Mouse (Mus musculus): ENCODE data around the gene Gal3st1.

DNA sequence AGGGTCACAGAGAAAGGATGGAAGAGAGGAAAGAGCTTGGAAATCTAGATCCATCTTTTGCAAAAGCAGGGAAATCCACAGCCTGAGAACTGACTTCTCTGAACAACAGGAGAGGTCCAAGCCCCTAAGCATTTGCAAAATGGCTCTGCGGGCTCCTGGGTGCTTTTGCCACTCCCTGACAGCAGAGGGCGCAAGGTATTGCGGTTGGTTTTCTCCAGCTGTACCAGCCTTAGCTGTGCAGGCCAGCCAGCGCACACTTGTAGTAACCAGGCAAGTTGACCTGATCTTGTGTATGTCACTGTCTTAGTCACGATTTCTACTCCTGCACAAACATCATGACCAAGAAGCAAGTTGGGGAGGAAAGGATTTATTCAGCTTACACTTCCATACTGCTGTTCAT is 18.2 kb downstream of the Gal3st1 start:
- TF ChIP-seq CTCF (IDR thresholded peaks at IDR 0.05; ENCODE audit: borderline replicate concordance, control insufficient read depth, extremely low read depth, insufficient read depth, low read length, poor library complexity) = peak; percentile 83; the same call in 1 of the 2 replicates
- TF ChIP-seq POLR2A (IDR thresholded peaks at IDR 0.05; ENCODE audit: control insufficient read depth, extremely low read depth, insufficient read depth, low read length, poor library complexity) = no peak
